Mouse (Mus musculus) inflammation-experienced regulatory T-cells, adult 6 months (primary cell): ENCODE results near the gene Tpmt. TPM values are rescaled to one million over a fixed set of nuclear protein-coding genes. Genes with fewer than 3 reads are reported as not detected.

Experiments
- ATAC-seq: one replicate; pipeline ENCODE4 v1.8.0; 2017
- polyA plus RNA-seq, 3 experiments: library from polyadenylated mRNA; unstranded; fragments of 100-300 nt; shearing (Covaris generic); gene quantifications; one replicate each; pipeline ENCODE4 v1.2.1; 2017

Gene Tpmt
- polyA plus RNA-seq, 3 experiments from 2014 or later = 4.1 to 9.7 (median 8.0) TPM

DNA sequence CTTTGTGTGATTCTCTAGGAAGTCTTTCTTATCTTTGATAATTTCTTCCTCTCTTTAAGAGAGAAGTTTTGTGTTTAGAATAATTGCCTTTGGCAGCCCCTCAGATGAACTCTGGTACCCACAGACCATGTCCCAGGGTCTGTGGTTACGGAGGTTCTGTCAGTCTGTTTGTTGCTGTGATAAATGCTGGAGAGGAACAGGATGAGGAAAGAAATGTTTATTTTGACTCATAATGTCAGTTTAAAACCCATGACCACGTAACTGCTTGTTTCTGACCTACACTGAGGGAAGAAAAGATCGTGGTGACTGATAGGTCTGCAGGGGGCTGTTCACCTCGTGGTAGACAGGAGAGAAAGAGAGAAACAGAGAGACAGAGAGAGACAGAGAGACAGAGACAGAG is 68.6 kb downstream of the Tpmt start:
- ATAC-seq = no peak

DNA sequence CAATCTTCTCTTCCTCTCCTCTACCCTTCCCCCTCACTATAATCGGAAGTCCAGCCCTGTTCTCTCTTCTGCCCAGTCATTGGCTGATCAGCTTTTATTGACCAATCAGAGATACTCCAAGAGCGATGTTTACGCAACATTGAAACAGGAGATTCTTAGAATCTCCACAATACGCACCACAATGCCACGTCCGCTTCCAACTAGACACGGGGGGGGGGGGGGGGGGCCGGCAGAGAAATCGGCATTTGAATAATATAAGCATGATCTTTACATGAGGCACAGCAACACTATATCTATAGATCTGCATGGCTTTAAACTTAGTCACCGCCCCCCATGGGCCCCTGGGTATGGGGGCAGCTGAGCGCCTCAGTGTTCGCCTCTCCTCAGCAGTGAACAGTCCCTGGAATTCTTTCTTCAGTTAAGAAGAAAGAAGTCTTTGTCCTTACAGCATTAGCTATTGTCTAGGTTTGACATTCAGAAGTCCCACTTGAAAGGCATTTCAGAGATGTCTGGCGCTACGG is 69.4 kb downstream of the Tpmt start:
- no peak for ATAC-seq

Other genes with a start within 250 kb of the Tpmt start
- gene Kif13a, start 114.9 kb downstream of the Tpmt start, polyA plus RNA-seq = 1 to 10 TPM; 4.1 to 9.6 (median 6.5) TPM
- under 1 TPM in 2 of 3 experiments, not detected in 1; 0.67 to 0.74 TPM for gene Nhlrc1, start 29.9 kb downstream of the Tpmt start, polyA plus RNA-seq
- 10 to 100 TPM; 17.5 to 20.9 (median 19.1) TPM for gene Kdm1b, start 1.2 kb downstream of the Tpmt start, polyA plus RNA-seq
- gene Dek, start 61.5 kb upstream of the Tpmt start, polyA plus RNA-seq = 100 to 1,000 TPM; 101 to 248 (median 120) TPM
- under 1 TPM in 1 of 3 experiments, not detected in 2; 0.18 TPM for gene Rnf144b, start 77.9 kb upstream of the Tpmt start, polyA plus RNA-seq